Mouse (Mus musculus) CH12.LX (cell line): Measurements from ENCODE around the gene Cecr2. TPM values are rescaled to one million over a fixed set of nuclear protein-coding genes. Genes with fewer than 3 reads are reported as not detected.

Experiments
- DNase-seq: peaks from one replicate; pipeline ENCODE4 v3.0.0-alpha.2; 2013; ENCODE audit errors: extremely low read depth
- H3K27ac ChIP-seq: 2 replicates; pipeline ENCODE4 v1.5.1; 2012; ENCODE audit warnings: low read depth, mild to moderate bottlenecking, control low read depth, moderate library complexity; ENCODE audit not compliant: insufficient read depth
- H3K27me3 ChIP-seq: replicated peaks from 2 replicates; pipeline ENCODE3; 2012; ENCODE audit warnings: inconsistent platforms
- H3K36me3 ChIP-seq, 2 experiments: replicated peaks in 1 of 2; 2 replicates each; pipeline versions ENCODE3 to v1.6.1; 2012; ENCODE audit warnings: inconsistent platforms in 1 of 2, low read length in 1 of 2, mild to moderate bottlenecking in 1 of 2, mixed read lengths in 1 of 2, moderate library complexity in 1 of 2; ENCODE audit not compliant: control insufficient read depth in 1 of 2, insufficient read depth in 1 of 2
- H3K4me1 ChIP-seq, 2 experiments: 2 replicates each; pipeline ENCODE4 v1.6.1; 2012; ENCODE audit warnings: inconsistent platforms in 1 of 2, moderate library complexity in 1 of 2; ENCODE audit not compliant: insufficient read depth in 2 of 2, control insufficient read depth in 1 of 2
- H3K4me2 ChIP-seq: 2 replicates; pipeline ENCODE4 v1.6.1; 2012; ENCODE audit warnings: low read depth, mild to moderate bottlenecking, control low read depth; ENCODE audit not compliant: poor library complexity, insufficient read depth, severe bottlenecking
- H3K4me3 ChIP-seq, 3 experiments: fragments of 150-350 bp in 1 of 3; sonication (generic) in 1 of 3; replicated peaks in 1 of 3; 2 replicates each; pipeline versions ENCODE3 to v1.5.1; 2011 to 2012; ENCODE audit warnings: low read depth in 2 of 3, low read length in 2 of 3, mild to moderate bottlenecking in 2 of 3, moderate library complexity in 2 of 3, control low read depth in 1 of 3, improper control_type of control experiment in 1 of 3, inconsistent platforms in 1 of 3, mixed read lengths in 1 of 3; ENCODE audit not compliant: poor library complexity in 1 of 3
- H3K79me2 ChIP-seq: replicated peaks from 2 replicates; pipeline ENCODE4 v1.6.1; 2012; ENCODE audit warnings: mild to moderate bottlenecking, moderate library complexity; ENCODE audit not compliant: control insufficient read depth, poor library complexity, insufficient read depth, severe bottlenecking; ENCODE audit errors: extremely low read depth
- H3K9ac ChIP-seq: 2 replicates; pipeline ENCODE4 v1.6.1; 2012; ENCODE audit warnings: low read depth, mild to moderate bottlenecking, control low read depth, moderate library complexity; ENCODE audit not compliant: insufficient read depth
- H3K9me3 ChIP-seq: replicated peaks from 2 replicates; pipeline ENCODE3; 2012; ENCODE audit warnings: low read length, inconsistent platforms, mixed read lengths
- BHLHE40 ChIP-seq: IDR thresholded peaks from 2 replicates; pipeline ENCODE4 v1.6.1; 2011; ENCODE audit warnings: mild to moderate bottlenecking, low read depth, low read length, improper control_type of control experiment
- CHD1 ChIP-seq: IDR thresholded peaks from 2 replicates; pipeline ENCODE4 v1.6.1; 2012; ENCODE audit warnings: low read depth, low read length, improper control_type of control experiment, inconsistent platforms
- CHD2 ChIP-seq: IDR thresholded peaks from 2 replicates; pipeline ENCODE4 v1.6.1; 2011; ENCODE audit warnings: low read length, improper control_type of control experiment
- ELF1 ChIP-seq: IDR thresholded peaks from 2 replicates; pipeline ENCODE4 v1.6.1; 2014; ENCODE audit warnings: low read depth, mild to moderate bottlenecking, inconsistent platforms, low read length, improper control_type of control experiment
- ETS1 ChIP-seq: conservative IDR thresholded peaks from 2 replicates; pipeline ENCODE4 v1.6.1; 2012; ENCODE audit warnings: low read depth, mild to moderate bottlenecking, inconsistent platforms, low read length, improper control_type of control experiment, moderate library complexity
- JUN ChIP-seq: IDR thresholded peaks from 2 replicates; pipeline ENCODE4 v1.6.1; 2011; ENCODE audit warnings: low read depth, mild to moderate bottlenecking, low read length, improper control_type of control experiment, moderate library complexity; ENCODE audit not compliant: insufficient read depth
- MAX ChIP-seq: IDR thresholded peaks from 2 replicates; pipeline ENCODE4 v1.6.1; 2011; ENCODE audit warnings: low read length, improper control_type of control experiment
- MEF2A ChIP-seq: IDR thresholded peaks from 2 replicates; pipeline ENCODE4 v1.6.1; 2014; ENCODE audit warnings: low read depth, mild to moderate bottlenecking, inconsistent platforms, low read length, improper control_type of control experiment, borderline replicate concordance
- MYC ChIP-seq: IDR thresholded peaks from 2 replicates; pipeline ENCODE4 v1.6.1; 2011; ENCODE audit warnings: low read depth, mild to moderate bottlenecking, improper control_type of control experiment, low read length
- PAX5 ChIP-seq: IDR thresholded peaks from 2 replicates; pipeline ENCODE4 v1.6.1; 2012; ENCODE audit warnings: low read length, inconsistent platforms, mixed read lengths
- POLR2AphosphoS2 ChIP-seq: IDR thresholded peaks from 2 replicates; pipeline ENCODE4 v1.6.1; 2011; ENCODE audit warnings: low read depth, low read length, improper control_type of control experiment
- RCOR1 ChIP-seq: conservative IDR thresholded peaks from 2 replicates; pipeline ENCODE4 v1.6.1; 2012; ENCODE audit warnings: low read depth, mild to moderate bottlenecking, inconsistent platforms, low read length, improper control_type of control experiment
- USF2 ChIP-seq: conservative IDR thresholded peaks from 2 replicates; pipeline ENCODE4 v1.6.1; 2011; ENCODE audit warnings: low read depth, low read length, improper control_type of control experiment
- dilution Hi-C: fragments of 300-500 bp; cut with MboI; formaldehyde crosslinking; loops from 2 replicates; pipeline ENCODE4 v1.14.3; 2020; ENCODE audit warnings: low sequenced_read_pairs; ENCODE audit not compliant: extremely low pct_unique_long_range_greater_than_20kb, extremely low pct_ligation_motif_present
- in situ Hi-C: fragments of 300-500 bp; cut with MboI; formaldehyde crosslinking; loops from 3 replicates; pipeline ENCODE4 v1.14.3; 2019; ENCODE audit warnings: low sequenced_read_pairs, low pct_ligation_motif_present, low pct_unique_long_range_greater_than_20kb, mixed read lengths
- polyA plus RNA-seq: library from polyadenylated mRNA; unstranded; fragments of >175 nt; gene quantifications from 2 replicates; pipeline ENCODE4 v1.2.1, GENCODE M21; 2012; ENCODE audit warnings: low read depth; ENCODE audit not compliant: insufficient read length
- total RNA-seq, 2 experiments: library from RNA; depleted of rRNA; stranded (reverse); fragments of 300-350 nt in 1 of 2; fragments of >200 nt in 1 of 2; gene quantifications; 2 replicates each; pipeline ENCODE4 v1.2.3; 2012 to 2014

Cecr2 gene
- total and polyA plus RNA-seq, 3 experiments: 6.6 to 15.0 (median 12.5) TPM

DNA sequence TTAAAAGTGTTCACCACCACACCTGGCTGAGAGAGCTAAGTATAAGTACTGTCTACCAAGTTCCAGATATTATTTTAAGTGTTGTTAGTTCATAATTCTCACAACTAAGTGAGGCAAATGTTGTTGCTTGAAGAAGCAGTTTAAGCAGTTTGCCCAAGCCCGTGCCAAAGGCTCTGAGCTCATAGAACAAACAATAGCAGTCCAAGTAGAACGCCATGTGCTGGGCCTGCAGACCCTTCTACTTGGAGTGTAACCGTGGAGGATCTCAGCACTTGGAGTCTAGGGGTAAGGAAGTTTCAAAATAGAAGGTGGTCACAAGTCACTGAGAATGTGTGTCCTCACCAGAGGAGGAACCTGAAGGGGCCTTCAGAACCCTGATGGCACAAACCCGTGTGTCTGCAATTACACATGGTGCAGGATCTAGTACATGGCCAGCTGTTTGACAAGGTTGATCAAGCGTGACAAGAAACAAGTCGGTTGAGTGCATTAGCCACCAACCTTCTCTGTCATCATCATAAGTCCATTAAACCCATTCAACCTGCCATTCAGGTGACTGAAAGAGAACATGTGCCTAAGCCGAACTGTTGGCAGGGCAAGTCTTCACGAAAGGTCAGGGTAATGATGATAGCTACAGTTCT lies 30.7 kb upstream of the Cecr2 start:
- no peak overlapping the region for H3K27ac ChIP-seq
- H3K79me2 ChIP-seq: no peaks in the 10 kb centered on the region
- H3K36me3 ChIP-seq: no peaks in the 10 kb centered on the region
- no peaks in the 10 kb centered on the region for H3K27me3 ChIP-seq
- H3K4me2 ChIP-seq: no peak overlapping the region
- no peak overlapping the region for H3K9ac ChIP-seq
- no peaks in the 10 kb centered on the region for H3K9me3 ChIP-seq
- TF ChIP-seq USF2: no peak
- TF ChIP-seq JUN: no peak
- TF ChIP-seq MYC: peak; percentile 38; the same call in 1 of the 2 replicates
- peak; percentile 41; the same call in 1 of the 2 replicates for TF ChIP-seq BHLHE40
- no peak for TF ChIP-seq CHD2
- TF ChIP-seq ETS1: peak; percentile 58
- TF ChIP-seq MAX: peak; percentile 30; the same call in 1 of the 2 replicates
- TF ChIP-seq MEF2A: peak; percentile 18; the same call in 1 of the 2 replicates
- no peak for TF ChIP-seq POLR2AphosphoS2
- TF ChIP-seq, all 38 proteins: peak for 5
- dilution Hi-C loops (no loop called here), in situ Hi-C loops (no loop called here)
- peak; percentile 35 for DNase-seq
- Histone ChIP-seq H3K4me1 (peaks cover 8 to 15% of the 10 kb centered on the region in 2 experiments; a peak in 3 of 4 replicates), H3K4me3 (no peak overlapping the region)

DNA sequence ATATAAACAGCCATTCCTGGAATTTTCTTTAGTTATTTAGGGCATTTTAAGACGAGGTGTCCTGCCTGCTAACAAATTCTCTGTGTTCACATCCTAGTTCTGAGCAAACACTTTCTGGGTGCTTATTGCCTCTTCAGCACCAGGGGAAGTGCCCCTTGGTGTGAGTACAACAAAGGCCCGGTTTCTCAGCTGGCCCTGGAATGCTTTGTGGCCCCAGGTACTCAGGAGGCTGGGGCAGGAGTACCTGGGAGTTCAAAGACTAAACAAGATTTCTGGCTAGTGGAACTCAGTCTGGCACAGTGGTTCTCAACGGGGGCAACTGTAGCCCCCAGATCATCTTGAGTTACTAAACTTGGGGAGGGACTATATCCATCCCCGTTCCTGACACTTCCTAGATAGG lies 26.6 kb upstream of the Cecr2 start:
- Histone ChIP-seq H3K27me3 (no peaks in the 10 kb centered on the region), H3K4me3 (no peak overlapping the region), H3K9ac (no peak overlapping the region), H3K9me3 (no peaks in the 10 kb centered on the region), H3K4me2 (no peak overlapping the region), H3K79me2 (no peaks in the 10 kb centered on the region), H3K36me3 (no peaks in the 10 kb centered on the region), H3K4me1 (peaks cover 8 to 21% of the 10 kb centered on the region in 2 experiments; a peak in 3 of 4 replicates), H3K27ac (no peak overlapping the region)
- no peak for TF ChIP-seq RCOR1
- no peak for TF ChIP-seq CHD1
- TF ChIP-seq CHD2: no peak
- TF ChIP-seq PAX5: no peak
- no peak for TF ChIP-seq ELF1
- no peak for DNase-seq
- dilution Hi-C loops: no loop called here
- in situ Hi-C loops: no loop called here
